8 mouse cellular contexts compared by ENCODE assay signal in genomic region chr17:25111739-25112422, GRCm38 (mm10). TPM values are rescaled to one million over a fixed set of nuclear protein-coding genes. Genes with fewer than 3 reads are reported as not detected.
DNase-seq lines count a peak whose midpoint lies in the region; ATAC-seq and TF ChIP-seq lines count a peak whose summit lies in the region.
"Had no signal": no experiment of that assay in that cellular context is flagged by ENCODE, and none has a peak within 500 bp of the region (broad histone marks: within the 10 kb centered on the region; RNA-seq: fewer than 3 reads in every experiment).

No protein-coding gene starts in this region.

- no peak for TF ChIP-seq CTCF in liver, postnatal 0 days (IDR thresholded peaks at IDR 0.05; ENCODE audit: low read depth)

- H3K9ac ChIP-seq in liver, postnatal 0 days (replicated peaks), result no peak overlapping the region

- no peaks in the 10 kb centered on the region for H3K9me3 ChIP-seq in liver, postnatal 0 days (ENCODE audit: low read length)

- no peak overlapping the region for H3K4me2 ChIP-seq in liver, postnatal 0 days (ENCODE audit: low read depth, low read length)

- intact Hi-C loops in heart, postnatal 14 days (cut with DNase I), result no loop called here

- H3K27ac ChIP-seq in liver, postnatal 0 days (ENCODE audit: low read depth), result peak overlapping the region; percentile 29; the same call in 1 of the 2 replicates

- H3K4me1 ChIP-seq in liver, postnatal 0 days (ENCODE audit: insufficient read depth), result peaks cover 15% of the 10 kb centered on the region

- ATAC-seq in liver, postnatal 0 days, result no peak
- ATAC-seq in erythroblast, adult 5-6 weeks (replicated peaks; ENCODE audit: low FRiP score, poor library complexity, severe bottlenecking), result no peak

- peak; percentile 23 for DNase-seq in ovary, postnatal 36 days (ENCODE audit: low spot score)
- no peak for DNase-seq in ovary, adult 18-20 months (ENCODE audit: low spot score)
- peak; percentile 90 for DNase-seq in cerebellum, postnatal 14 days
- DNase-seq in heart, postnatal 14 days, result peak; percentile 31 to 51
- DNase-seq in liver, postnatal 0 days, result no peak
- no peak for DNase-seq in ovary, postnatal 14 days (ENCODE audit: low spot score)

- H3K4me3 ChIP-seq in liver, postnatal 0 days (ENCODE audit: low read depth, low read length), result no peak overlapping the region

- H3K36me3 ChIP-seq in liver, postnatal 0 days (replicated peaks; ENCODE audit: insufficient read depth, low read length), result peaks cover 12% of the 10 kb centered on the region; the same call in 1 of the 2 replicates

- TF ChIP-seq EP300 in liver, postnatal 0 days (IDR thresholded peaks at IDR 0.05; ENCODE audit: low read depth), result no peak

- no peaks in the 10 kb centered on the region for H3K27me3 ChIP-seq in liver, postnatal 0 days (ENCODE audit: insufficient read depth, low read length)

- 78% methylated on average over 8 of the region's 8 CpGs for WGBS in liver, postnatal 0 days (ENCODE audit: insufficient replicate concordance)

RNA-seq across cellular contexts. Expression of gene Telo2, which starts 3.9 kb away (rescaled TPM):
- total RNA-seq in heart, postnatal 14 days (2021), result 10 to 100 TPM; 11.2 to 13.3 TPM
- 5.3 and 5.7 TPM in 2 replicates for polyA plus RNA-seq in liver, postnatal 0 days (2015; fragmentation: Nextera tagmentation; extraction: Ambion mirVana)
- total RNA-seq in erythroblast, adult 5-6 weeks (2015; ENCODE audit: low replicate concordance), result 3.5 and 5.9 TPM in 2 replicates
- 6.3 and 11.6 TPM in 2 replicates for total RNA-seq in erythroblast, adult 5-6 weeks (2017; ENCODE audit: low replicate concordance)

RNA-seq across cellular contexts. Expression of gene Ptx4, which starts 8.7 kb away (rescaled TPM):
- total RNA-seq in heart, postnatal 14 days (2021), result 1 to 10 TPM; 4.6 to 7.2 TPM
- not detected in 2 replicates for polyA plus RNA-seq in liver, postnatal 0 days (2015; fragmentation: Nextera tagmentation; extraction: Ambion mirVana)
- total RNA-seq in erythroblast, adult 5-6 weeks (2015; ENCODE audit: low replicate concordance), result not detected in 2 replicates
- not detected in 2 replicates for total RNA-seq in erythroblast, adult 5-6 weeks (2017; ENCODE audit: low replicate concordance)

RNA-seq across cellular contexts. Expression of gene Clcn7, which starts 21.3 kb away (rescaled TPM):
- total RNA-seq in heart, postnatal 14 days (2021), result 10 to 100 TPM; 27.5 to 28.9 TPM
- polyA plus RNA-seq in liver, postnatal 0 days (2015; fragmentation: Nextera tagmentation; extraction: Ambion mirVana), result 7.3 and 8.6 TPM in 2 replicates
- total RNA-seq in erythroblast, adult 5-6 weeks (2015; ENCODE audit: low replicate concordance), result 3.7 and 8.6 TPM in 2 replicates
- total RNA-seq in erythroblast, adult 5-6 weeks (2017; ENCODE audit: low replicate concordance), result 6.0 and 9.1 TPM in 2 replicates

RNA-seq across cellular contexts. Expression of gene Tmem204, which starts 28.5 kb away (rescaled TPM):
- total RNA-seq in heart, postnatal 14 days (2021), result 10 to 100 TPM; 35.5 to 39.1 TPM
- 8.3 and 9.4 TPM in 2 replicates for polyA plus RNA-seq in liver, postnatal 0 days (2015; fragmentation: Nextera tagmentation; extraction: Ambion mirVana)
- total RNA-seq in erythroblast, adult 5-6 weeks (2015; ENCODE audit: low replicate concordance), result not detected in 2 replicates
- total RNA-seq in erythroblast, adult 5-6 weeks (2017; ENCODE audit: low replicate concordance), result not detected in 2 replicates
- total RNA-seq: hematopoietic stem cell, adult 5-6 weeks had no signal

RNA-seq across cellular contexts. Expression of gene Ccdc154, which starts 50.4 kb away (rescaled TPM):
- total RNA-seq in heart, postnatal 14 days (2021), result not detected
- polyA plus RNA-seq in liver, postnatal 0 days (2015; fragmentation: Nextera tagmentation; extraction: Ambion mirVana), result not detected in 2 replicates
- not detected in 2 replicates for total RNA-seq in erythroblast, adult 5-6 weeks (2015; ENCODE audit: low replicate concordance)
- 0.28 TPM in 1 of 2 replicates, not detected in the other for total RNA-seq in erythroblast, adult 5-6 weeks (2017; ENCODE audit: low replicate concordance)
- total RNA-seq: hematopoietic stem cell, adult 5-6 weeks had no signal

Comparison
In these comparisons a context has a peak if more than half of its experiments do, and no peak if none do; other contexts are left out.
1. DNase-seq: peak in ovary, postnatal 36 days (single experiment), cerebellum, postnatal 14 days (2 of 2) and heart, postnatal 14 days (2 of 2); none in ovary, adult 18-20 months (single experiment), liver, postnatal 0 days (single experiment) and ovary, postnatal 14 days (single experiment).
2. RNA of gene Ptx4, which starts 8.7 kb away (total RNA-seq): 4.6 to 7.2 TPM in heart, postnatal 14 days; not detected in erythroblast, adult 5-6 weeks; every median in the first group is over 4 times any median in the second.